Comparison of ENCODE assay signal across 8 mouse cellular contexts in genomic region chr2:152349842-152350540, GRCm38 (mm10). TPM values are rescaled to one million over a fixed set of nuclear protein-coding genes. Genes with fewer than 3 reads are reported as not detected.
DNase-seq lines count a peak whose midpoint lies in the region; ATAC-seq and TF ChIP-seq lines count a peak whose summit lies in the region.

No protein-coding gene starts in this region.

- DNase-seq in 416B (ENCODE audit: low read depth): peak; percentile 95
- peak; percentile 68 for DNase-seq in G1E (ENCODE audit: low spot score)
- peak; percentile 60 to 65 for DNase-seq in heart, adult 9 months (ENCODE audit: low spot score in 2 of 2)
- DNase-seq in kidney, postnatal 10 days: peak; percentile 81
- peak; percentile 41 for DNase-seq in ovary, postnatal 14 days (ENCODE audit: low spot score)
- no peak for DNase-seq in embryo, embryonic 9.5 days (ENCODE audit: extremely low spot score)
- DNase-seq in cerebellum, adult 8-10 months: no peak

- TF ChIP-seq CTCF in G1E (IDR thresholded peaks at IDR 0.05; ENCODE audit: low read depth, low read length): no peak

- peak; percentile 57; the same call in 1 of the 2 replicates for ATAC-seq in G1E (ENCODE audit: extremely low read depth, insufficient number of reproducible peaks, low FRiP score, poor library complexity, severe bottlenecking)
- ATAC-seq in inflammation-experienced regulatory T-cells, adult 6 months: no peak

- H3K4me1 ChIP-seq in G1E (ENCODE audit: insufficient read depth, low read depth, low read length): peaks cover 66% of the 10 kb centered on the region

- H3K9me3 ChIP-seq in G1E (replicated peaks): no peaks in the 10 kb centered on the region

- H3K27me3 ChIP-seq in G1E (ENCODE audit: insufficient read depth, low read length): no peaks in the 10 kb centered on the region

- H3K4me3 ChIP-seq in G1E (ENCODE audit: low read depth, low read length): peak overlapping the region; percentile 64; the same call in 1 of the 2 replicates

- peaks cover 7% of the 10 kb centered on the region for H3K36me3 ChIP-seq in G1E (replicated peaks)

RNA-seq across cellular contexts. Expression of gene Trib3, which starts 6.2 kb away (rescaled TPM):
- total RNA-seq in G1E (2014; fragmentation: Nextera tagmentation) (24.5 and 25.0 TPM in 2 replicates), G1E (2017) (1.9 and 2.1 TPM in 2 replicates)
- 17.8 and 24.9 TPM in 2 replicates for polyA plus RNA-seq in G1E (2012)
- 1 to 10 TPM; 1.7 to 3.5 (median 2.1) TPM for polyA plus RNA-seq in inflammation-experienced regulatory T-cells, adult 6 months (2017; shearing (Covaris generic))

RNA-seq across cellular contexts. Expression of gene Rbck1, which starts 17.5 kb away (rescaled TPM):
- total RNA-seq in G1E (2014; fragmentation: Nextera tagmentation) (123 and 156 TPM in 2 replicates), G1E (2017) (59.9 and 71.3 TPM in 2 replicates)
- 232 and 262 TPM in 2 replicates for polyA plus RNA-seq in G1E (2012)
- 10 to 100 TPM; 54.0 to 68.9 (median 63.6) TPM for polyA plus RNA-seq in inflammation-experienced regulatory T-cells, adult 6 months (2017; shearing (Covaris generic))

RNA-seq across cellular contexts. Expression of gene Nrsn2, which starts 26.4 kb away (rescaled TPM):
- total RNA-seq in G1E (2014; fragmentation: Nextera tagmentation) (not detected in 2 replicates), G1E (2017) (0.17 TPM in 1 of 2 replicates, not detected in the other)
- polyA plus RNA-seq in G1E (2012): not detected in 2 replicates
- polyA plus RNA-seq in inflammation-experienced regulatory T-cells, adult 6 months (2017; shearing (Covaris generic)): not detected

RNA-seq across cellular contexts. Expression of gene Sox12, which starts 47.9 kb away (rescaled TPM):
- 29.4 and 34.4 TPM in 2 replicates for total RNA-seq in G1E (2014; fragmentation: Nextera tagmentation)
- 0.98 and 1.7 TPM in 2 replicates for total RNA-seq in G1E (2017)
- 60.0 and 62.8 TPM in 2 replicates for polyA plus RNA-seq in G1E (2012)
- polyA plus RNA-seq in inflammation-experienced regulatory T-cells, adult 6 months (2017; shearing (Covaris generic)): under 1 TPM in 2 of 3 experiments, not detected in 1; 0.39 to 0.49 TPM

RNA-seq across cellular contexts. Expression of gene Tbc1d20, which starts 56.4 kb away (rescaled TPM):
- 45.8 and 48.2 TPM in 2 replicates for total RNA-seq in G1E (2014; fragmentation: Nextera tagmentation)
- total RNA-seq in G1E (2017): 35.8 and 91.8 TPM in 2 replicates
- polyA plus RNA-seq in G1E (2012): 13.8 and 15.7 TPM in 2 replicates
- polyA plus RNA-seq in inflammation-experienced regulatory T-cells, adult 6 months (2017; shearing (Covaris generic)): 10 to 100 TPM; 16.1 to 19.1 (median 16.8) TPM

Comparison
In these comparisons a context has a peak if more than half of its experiments do, and no peak if none do; other contexts are left out.
1. DNase-seq: peak in 416B (single experiment), G1E (single experiment), heart, adult 9 months (2 of 2), kidney, postnatal 10 days (single experiment) and ovary, postnatal 14 days (single experiment); none in embryo, embryonic 9.5 days (single experiment) and cerebellum, adult 8-10 months (single experiment).